Mouse (Mus musculus) testis, postnatal 14 days (tissue): ENCODE measurements around the gene Syce1l.

Experiments used
- DNase-seq: peaks from one replicate; pipeline ENCODE4 v3.0.0; 2021; ENCODE audit warnings: low spot score

The Syce1l gene

GRCm38 (mm10) chr8:113642926-113643325, at the start of gene Syce1l:
TSS of gene Syce1l (plus strand) at chr8:113643213.
- DNase-seq, result peak; percentile 79

GRCm38 (mm10) chr8:113598401-113598800, 44.6 kb upstream of the Syce1l start:
- DNase-seq, result no peak

- DNase-seq, result no peak
Measured at GRCm38 (mm10) chr8:113632634-113633033, 10.4 kb upstream of the Syce1l start.

- no peak for DNase-seq
Measured at GRCm38 (mm10) chr8:113634161-113634560, 8.9 kb upstream of the Syce1l start.

- DNase-seq, result peak; percentile 96
Measured at GRCm38 (mm10) chr8:113634670-113635591, 8.1 kb upstream of the Syce1l start, which contains the start of gene Mon1b. TSS of gene Mon1b (plus strand) at chr8:113635587.

GRCm38 (mm10) chr8:113635592-113636279, 7.3 kb upstream of the Syce1l start:
- DNase-seq, result peak; percentile 91

- DNase-seq, result no peak
Measured at GRCm38 (mm10) chr8:113636280-113636628, 6.8 kb upstream of the Syce1l start.

- no peak for DNase-seq
Measured at GRCm38 (mm10) chr8:113640357-113640756, 2.7 kb upstream of the Syce1l start.

GRCm38 (mm10) chr8:113643479-113644210, 632 bp downstream of the Syce1l start:
- no peak for DNase-seq

GRCm38 (mm10) chr8:113645220-113645619, 2.2 kb downstream of the Syce1l start:
- DNase-seq, result no peak

GRCm38 (mm10) chr8:113652450-113652849, 9.4 kb downstream of the Syce1l start:
- DNase-seq, result no peak

GRCm38 (mm10) chr8:113653151-113653550, 10.1 kb downstream of the Syce1l start:
- no peak for DNase-seq

- DNase-seq, result no peak
Measured at GRCm38 (mm10) chr8:113656154-113656553, 13.1 kb downstream of the Syce1l start.

- DNase-seq, result no peak
Measured at GRCm38 (mm10) chr8:113656681-113657298, 13.8 kb downstream of the Syce1l start.

- no peak for DNase-seq
Measured at GRCm38 (mm10) chr8:113660128-113660527, 17.1 kb downstream of the Syce1l start.

GRCm38 (mm10) chr8:113664544-113664943, 21.5 kb downstream of the Syce1l start:
- DNase-seq, result peak; percentile 35

- DNase-seq, result no peak
Measured at GRCm38 (mm10) chr8:113665036-113665435, 22.0 kb downstream of the Syce1l start.

GRCm38 (mm10) chr8:113665951-113666350, 22.9 kb downstream of the Syce1l start:
- DNase-seq, result no peak

- DNase-seq, result no peak
Measured at GRCm38 (mm10) chr8:113666714-113667432, 23.9 kb downstream of the Syce1l start.

- DNase-seq, result no peak
Measured at GRCm38 (mm10) chr8:113669924-113670323, 26.9 kb downstream of the Syce1l start.

- no peak for DNase-seq
Measured at GRCm38 (mm10) chr8:113672599-113673255, 29.7 kb downstream of the Syce1l start.
